Mouse (Mus musculus): ENCODE results near the gene Nudt7. TPM values are rescaled to one million over a fixed set of nuclear protein-coding genes. Genes with fewer than 3 reads are reported as not detected.

Nudt7 gene
- total RNA-seq (2015) = 26.0 and 29.9 TPM in 2 replicates
- 17.6 and 24.4 TPM in 2 replicates for total RNA-seq (2017)

GRCm38 (mm10) chr8:114133510-114134362 lies at the start of gene Nudt7:
TSS of gene Nudt7 (plus strand) at chr8:114133557.
- peak; percentile 83 for ATAC-seq (ENCODE audit: poor library complexity, severe bottlenecking)

GRCm38 (mm10) chr8:114087932-114088331 lies 45.4 kb upstream of the Nudt7 start:
- ATAC-seq (ENCODE audit: poor library complexity, severe bottlenecking) = no peak

- ATAC-seq (ENCODE audit: poor library complexity, severe bottlenecking) = no peak
Measured at GRCm38 (mm10) chr8:114090736-114091135, 42.6 kb upstream of the Nudt7 start.

DNA sequence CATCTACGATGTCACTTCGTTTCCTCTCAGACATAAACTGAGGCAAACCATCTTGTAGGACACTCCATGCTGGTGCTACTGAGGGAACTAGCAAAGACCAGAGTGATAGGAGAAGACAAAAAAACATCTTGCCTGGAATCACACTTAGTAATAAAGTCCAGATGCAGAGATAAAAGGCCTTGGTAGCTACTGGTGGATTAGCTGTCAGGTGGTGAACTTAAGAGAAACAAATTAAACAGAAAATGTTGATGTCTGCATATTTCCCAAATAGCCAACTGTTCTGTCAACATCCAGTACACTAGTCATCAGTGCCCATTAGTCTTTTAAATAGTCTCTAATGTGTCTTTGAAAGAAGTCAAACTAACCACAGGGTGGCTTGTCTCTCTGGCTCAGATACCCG lies 40.0 kb upstream of the Nudt7 start:
- no peak for ATAC-seq (ENCODE audit: poor library complexity, severe bottlenecking)

DNA sequence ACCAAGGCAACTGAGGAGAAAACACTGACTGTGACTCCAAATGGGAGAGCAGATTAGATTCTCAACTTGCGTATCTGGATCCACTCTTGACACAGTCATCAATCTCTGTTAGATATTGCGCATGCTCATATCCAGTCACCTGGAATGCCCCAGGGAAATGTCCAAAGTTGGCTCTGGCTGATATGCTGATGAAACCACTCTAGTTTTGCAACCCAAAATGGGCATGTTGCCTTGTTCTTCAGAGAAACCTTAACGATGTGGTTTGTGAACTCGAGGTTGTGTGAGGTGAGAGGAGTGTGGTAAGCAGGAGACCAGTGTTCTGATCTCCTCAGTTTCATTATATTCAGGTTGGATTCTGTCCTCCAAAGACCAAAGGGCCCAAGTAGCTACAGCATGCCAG lies 38.8 kb upstream of the Nudt7 start:
- no peak for ATAC-seq (ENCODE audit: poor library complexity, severe bottlenecking)

DNA sequence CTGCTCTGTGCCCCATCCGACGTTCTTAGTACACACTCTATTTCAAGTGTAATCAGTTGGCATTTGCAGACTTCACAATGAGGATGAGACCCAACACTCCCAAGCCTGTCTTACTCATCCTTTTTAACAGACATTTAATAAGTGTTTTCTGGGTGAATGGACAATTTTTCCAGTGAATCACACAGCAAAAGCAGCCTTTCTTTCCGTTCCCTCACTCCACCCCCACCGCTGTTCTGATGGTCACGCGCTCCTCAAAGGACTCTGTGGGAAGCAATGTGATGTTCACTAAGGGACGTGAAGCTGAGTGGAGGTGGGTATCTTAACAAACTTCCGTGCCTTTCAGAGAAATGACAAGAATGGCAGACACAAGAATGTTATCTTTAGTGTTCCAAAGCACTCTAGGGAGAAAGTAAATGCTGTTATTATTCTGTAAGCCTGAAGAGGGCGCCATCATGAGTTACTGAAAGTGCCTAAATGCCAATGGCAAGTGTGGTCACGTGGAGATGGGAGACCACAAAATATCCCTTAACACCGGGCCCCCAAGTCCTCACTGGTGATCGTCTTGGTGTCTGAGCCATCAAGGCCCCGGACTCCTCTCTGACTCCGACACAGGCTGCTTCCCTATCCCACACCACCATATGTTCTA lies 32.7 kb upstream of the Nudt7 start:
- ATAC-seq (ENCODE audit: poor library complexity, severe bottlenecking) = no peak

- ATAC-seq (ENCODE audit: poor library complexity, severe bottlenecking) = no peak
Measured at GRCm38 (mm10) chr8:114103401-114103800, 30.0 kb upstream of the Nudt7 start.

DNA sequence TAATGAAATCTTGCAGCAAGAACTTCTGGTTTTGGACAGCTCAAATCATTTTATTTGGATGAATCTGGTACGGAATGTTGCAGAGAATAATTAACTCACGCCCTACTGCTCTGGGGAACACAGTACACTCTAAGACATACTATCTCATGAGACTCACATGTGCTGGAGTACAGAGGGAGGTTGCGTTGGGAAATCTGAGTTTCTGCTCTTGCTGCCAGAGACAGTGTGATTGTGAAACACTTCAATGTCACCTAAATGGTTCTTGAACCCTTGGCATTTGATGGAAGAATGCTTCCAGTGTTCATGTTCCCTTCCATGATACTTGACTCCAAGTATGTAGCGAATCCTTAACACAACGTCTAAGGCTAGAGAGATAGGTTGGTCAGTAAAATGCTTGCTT lies 27.4 kb upstream of the Nudt7 start:
- ATAC-seq (ENCODE audit: poor library complexity, severe bottlenecking) = no peak

GRCm38 (mm10) chr8:114109365-114110140 lies 23.8 kb upstream of the Nudt7 start:
- no peak for ATAC-seq (ENCODE audit: poor library complexity, severe bottlenecking)

DNA sequence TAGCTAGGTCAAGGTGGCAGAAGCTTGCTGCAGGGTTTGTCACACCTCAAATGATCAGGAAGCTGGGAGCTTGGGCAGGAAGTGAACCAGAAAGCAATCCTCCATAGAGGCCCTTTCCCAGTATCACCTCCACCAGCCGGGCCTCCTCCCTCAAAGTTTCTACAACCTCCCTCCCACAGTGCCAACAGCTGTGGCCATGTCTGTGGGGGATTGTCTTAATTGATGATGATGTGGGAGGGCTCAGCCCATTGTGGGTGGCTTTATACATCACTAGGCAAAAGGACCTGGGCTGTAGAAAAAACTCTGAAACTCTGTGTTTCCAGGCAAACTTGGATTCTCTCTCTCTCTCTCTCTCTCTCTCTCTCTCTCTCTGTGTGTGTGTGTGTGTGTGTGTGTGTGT lies 18.3 kb upstream of the Nudt7 start:
- ATAC-seq (ENCODE audit: poor library complexity, severe bottlenecking) = no peak

DNA sequence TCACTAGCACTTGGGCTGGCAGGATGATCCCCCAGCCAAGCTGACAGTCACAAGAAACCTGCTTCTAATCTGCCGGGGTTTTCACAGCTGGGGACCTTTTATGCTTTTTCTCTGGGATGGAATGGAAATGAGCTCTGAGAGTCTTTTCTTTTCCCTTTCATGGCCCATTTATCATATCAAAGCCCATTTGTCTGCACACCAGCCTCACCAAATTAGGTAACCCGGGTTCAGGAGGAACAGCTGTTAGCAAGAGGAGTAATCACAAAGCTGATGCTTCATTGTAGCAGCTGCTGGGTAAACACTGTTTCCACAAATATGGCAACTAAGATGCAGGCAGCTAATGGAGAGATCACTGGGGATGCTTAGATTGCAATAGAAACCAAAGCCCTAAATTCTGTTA lies 17.3 kb upstream of the Nudt7 start:
- no peak for ATAC-seq (ENCODE audit: poor library complexity, severe bottlenecking)

GRCm38 (mm10) chr8:114117439-114117838 lies 15.9 kb upstream of the Nudt7 start:
- peak; percentile 82 for ATAC-seq (ENCODE audit: poor library complexity, severe bottlenecking)

DNA sequence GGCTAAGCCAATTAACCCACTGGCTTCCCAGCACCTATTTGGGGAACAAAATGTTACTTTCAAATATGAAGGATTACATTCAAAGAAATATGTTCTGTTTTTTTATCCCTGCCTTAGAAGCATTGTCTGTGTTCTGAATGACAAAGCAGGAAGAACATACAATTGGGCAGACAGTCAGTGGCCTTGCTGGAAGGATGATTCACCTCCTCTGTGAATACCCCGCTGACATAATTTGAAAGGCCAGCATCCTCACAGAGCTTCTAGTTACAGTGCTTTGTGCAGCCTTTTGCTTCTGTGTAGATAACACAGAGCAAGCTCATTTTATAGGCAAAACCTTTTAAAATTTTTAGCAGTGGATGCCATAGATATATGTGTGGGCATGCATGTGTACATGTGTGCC lies 11.6 kb upstream of the Nudt7 start:
- ATAC-seq (ENCODE audit: poor library complexity, severe bottlenecking) = no peak

DNA sequence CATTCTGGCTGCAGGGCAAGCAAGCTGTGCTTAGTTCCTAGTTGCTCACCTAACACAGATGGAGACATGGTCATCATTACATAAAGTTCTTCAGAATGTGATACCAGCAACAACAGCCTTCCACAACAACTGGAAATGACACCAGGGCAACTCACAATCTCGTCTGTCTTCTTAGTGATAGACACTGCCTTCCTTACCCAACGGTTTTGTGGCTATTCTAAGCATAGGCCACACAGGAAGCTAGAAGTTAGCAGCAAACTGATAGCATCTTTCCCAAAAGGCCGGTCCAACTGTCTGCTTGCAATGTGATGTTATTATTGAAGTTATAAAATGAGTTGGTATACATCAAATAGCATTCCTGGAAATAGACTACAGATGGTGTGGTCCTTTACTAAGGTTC lies 9.7 kb upstream of the Nudt7 start:
- peak; percentile 27; the same call in 1 of the 2 replicates for ATAC-seq (ENCODE audit: poor library complexity, severe bottlenecking)

DNA sequence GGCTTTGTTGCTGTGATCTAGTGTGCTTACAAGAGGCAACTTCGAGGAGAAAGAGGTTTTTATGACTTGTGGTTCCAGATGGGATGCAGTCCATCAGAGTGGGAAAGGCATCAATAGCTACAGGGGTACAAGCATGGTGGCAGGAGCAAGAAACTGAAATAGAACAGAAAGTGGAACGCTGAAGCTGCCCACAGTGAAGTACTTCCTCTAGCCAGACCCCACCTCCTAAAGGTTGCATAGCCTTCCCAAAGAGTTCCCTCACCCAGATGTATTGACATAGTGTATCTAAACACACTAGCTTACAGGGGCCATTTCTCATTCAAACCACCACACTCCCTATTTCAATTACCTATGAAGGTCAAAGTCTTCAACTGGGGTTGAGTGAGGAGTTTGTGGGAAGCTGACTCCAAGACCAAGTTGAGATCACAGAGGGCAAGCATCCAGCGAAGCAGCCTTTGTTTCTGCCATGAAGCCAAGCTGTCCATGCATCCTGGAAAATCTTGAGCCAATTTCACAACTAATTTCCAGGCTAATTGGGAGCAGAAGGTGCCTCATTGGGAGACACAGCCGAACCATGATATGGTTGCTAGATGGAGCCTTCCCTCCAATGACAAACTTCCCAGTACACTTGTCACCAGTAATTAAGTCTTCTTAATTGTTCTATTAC lies 9.1 kb upstream of the Nudt7 start:
- ATAC-seq (ENCODE audit: poor library complexity, severe bottlenecking) = peak; percentile 47; the same call in 1 of the 2 replicates

- ATAC-seq (ENCODE audit: poor library complexity, severe bottlenecking) = peak; percentile 52
Measured at GRCm38 (mm10) chr8:114130838-114131237, 2.5 kb upstream of the Nudt7 start.

DNA sequence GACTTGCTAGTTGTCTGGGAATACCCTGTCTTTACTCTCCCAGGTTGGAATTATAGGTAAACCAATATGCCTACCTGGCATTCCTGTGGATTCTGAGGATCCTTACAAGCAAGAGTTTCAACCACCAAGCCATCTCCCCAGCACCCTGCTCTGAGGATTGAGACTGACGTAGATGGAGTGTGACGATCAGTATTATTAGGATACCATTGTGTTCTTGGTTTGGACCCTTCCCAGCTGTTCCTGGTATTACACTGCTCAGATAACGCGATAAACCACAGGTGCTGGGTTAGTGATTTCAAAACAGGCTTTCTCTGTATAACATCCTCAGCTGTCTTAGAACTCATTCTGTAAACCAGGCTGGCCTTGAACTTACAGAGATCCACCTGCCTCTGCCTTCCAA lies 1.9 kb upstream of the Nudt7 start:
- ATAC-seq (ENCODE audit: poor library complexity, severe bottlenecking) = no peak

DNA sequence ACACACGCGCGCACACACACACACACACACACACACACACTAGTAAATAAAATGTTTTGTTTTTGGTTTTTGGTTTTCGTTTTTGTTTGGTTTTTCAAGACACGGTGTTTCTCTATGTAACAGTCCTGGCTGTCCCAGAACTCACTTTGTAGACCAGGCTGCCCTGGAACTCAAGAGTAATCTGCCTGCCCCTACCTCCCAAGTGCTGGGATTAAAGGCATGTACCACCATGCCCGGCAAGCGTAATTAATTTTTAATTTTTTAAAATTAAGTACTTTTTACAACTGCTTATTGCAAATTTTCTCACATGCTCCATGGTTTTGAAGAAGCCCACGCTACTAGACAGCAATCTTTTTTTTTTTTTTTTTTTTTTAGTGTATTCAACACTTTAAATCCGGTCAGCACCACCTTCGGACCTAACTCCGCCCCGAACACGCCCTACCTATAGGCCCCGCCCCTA lies 277 bp upstream of the Nudt7 start:
- no peak for ATAC-seq (ENCODE audit: poor library complexity, severe bottlenecking)

DNA sequence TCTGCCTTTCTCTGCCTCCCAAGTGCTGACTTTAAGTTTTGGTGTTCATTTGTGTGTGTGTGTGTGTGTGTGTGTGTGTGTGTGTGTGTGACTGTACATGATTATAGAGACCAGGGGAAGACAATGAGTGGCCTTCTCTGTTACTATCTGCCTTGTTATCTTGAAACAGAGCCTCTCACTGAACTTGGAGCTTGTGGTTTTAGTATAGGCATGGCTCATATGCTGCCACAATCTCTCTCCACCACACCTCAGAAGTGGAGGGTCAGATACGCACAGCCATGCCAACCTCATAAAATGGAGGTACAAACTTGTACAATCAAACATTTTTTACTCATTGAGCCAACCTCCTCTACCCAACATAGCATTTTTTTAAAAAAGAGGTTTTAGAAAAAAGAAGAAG lies 3.4 kb downstream of the Nudt7 start:
- no peak for ATAC-seq (ENCODE audit: poor library complexity, severe bottlenecking)

DNA sequence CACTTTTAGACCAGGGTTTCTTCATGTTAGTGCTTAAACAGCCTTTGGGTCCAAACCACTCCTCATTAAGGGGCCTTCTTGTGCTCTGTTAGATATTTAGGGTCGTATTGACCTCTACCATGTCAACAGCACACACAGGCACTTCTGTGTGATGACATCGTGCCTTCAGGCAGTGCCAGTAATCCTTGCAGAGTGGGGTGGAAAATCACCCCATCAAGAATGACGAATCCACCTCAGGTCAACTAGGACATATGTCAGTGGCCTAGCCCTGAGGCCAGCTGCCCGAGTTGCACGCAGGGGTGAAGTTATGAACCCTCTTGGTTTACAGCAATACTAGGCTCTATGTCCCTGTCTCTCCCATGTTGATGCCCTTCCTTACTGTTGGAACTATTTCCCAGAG lies 3.8 kb downstream of the Nudt7 start:
- ATAC-seq (ENCODE audit: poor library complexity, severe bottlenecking) = no peak

- no peak for ATAC-seq (ENCODE audit: poor library complexity, severe bottlenecking)
Measured at GRCm38 (mm10) chr8:114140437-114140836, 7.1 kb downstream of the Nudt7 start.

All from megakaryocyte, adult 5-6 weeks (primary cell).